In genomic region chr5:66809016-66809570, GRCm38 (mm10) we compare ENCODE assay signal across 24 mouse cellular contexts.
DNase-seq lines count a peak whose midpoint lies in the region; ATAC-seq and TF ChIP-seq lines count a peak whose summit lies in the region.
"Had no signal": no experiment of that assay in that cellular context is flagged by ENCODE, and none has a peak within 500 bp of the region (broad histone marks: within the 10 kb centered on the region; RNA-seq: fewer than 3 reads in every experiment).

No protein-coding gene starts in this region.

- no peak for TF ChIP-seq POLR2A in thymus, adult 2 months (IDR thresholded peaks at IDR 0.05; ENCODE audit: control insufficient read depth, extremely low read depth, insufficient read depth, low read length, poor library complexity)

- no peak for TF ChIP-seq CTCF in thymus, adult 2 months (IDR thresholded peaks at IDR 0.05; ENCODE audit: borderline replicate concordance, control insufficient read depth, extremely low read depth, insufficient read depth, low read length, poor library complexity)

- peak; percentile 34 for ATAC-seq in forebrain, embryonic 15.5 days (replicated peaks)
- ATAC-seq in forebrain, embryonic 12.5 days (ENCODE audit: low FRiP score) = no peak
- ATAC-seq: activated CD4-positive, CD25-positive, alpha-beta regulatory T cell, adult 4 months; intestine, embryonic 16.5 days; liver, embryonic 12.5 days; midbrain, embryonic 16.5 days had no signal

- no peaks in the 10 kb centered on the region for H3K9me3 ChIP-seq in forebrain, embryonic 15.5 days
- no peaks in the 10 kb centered on the region for H3K9me3 ChIP-seq in forebrain, embryonic 12.5 days
- H3K9me3 ChIP-seq: hindbrain, embryonic 15.5 days; liver, embryonic 12.5 days had no signal

- H3K4me1 ChIP-seq in forebrain, embryonic 15.5 days = peaks cover 25% of the 10 kb centered on the region
- H3K4me1 ChIP-seq in forebrain, embryonic 12.5 days = peaks cover 20% of the 10 kb centered on the region
- H3K4me1 ChIP-seq in thymus, adult 2 months (replicated peaks; ENCODE audit: control insufficient read depth, insufficient read depth, low read length) = no peaks in the 10 kb centered on the region
- H3K4me1 ChIP-seq: kidney, embryonic 15.5 days; liver, embryonic 12.5 days; megakaryocyte, embryonic 14.5 days had no signal

- H3K36me3 ChIP-seq in forebrain, embryonic 15.5 days = no peaks in the 10 kb centered on the region
- H3K36me3 ChIP-seq in forebrain, embryonic 12.5 days (replicated peaks) = no peaks in the 10 kb centered on the region
- no peaks in the 10 kb centered on the region for H3K36me3 ChIP-seq in thymus, adult 2 months (ENCODE audit: control insufficient read depth, insufficient read depth, low read length)
- H3K36me3 ChIP-seq: G1E; hindbrain, embryonic 15.5 days; kidney, embryonic 15.5 days; liver, embryonic 12.5 days had no signal

- WGBS in forebrain, embryonic 15.5 days = 59% methylated on average over 9 of the region's 9 CpGs
- 72% methylated on average over 9 of the region's 9 CpGs for WGBS in forebrain, embryonic 12.5 days
- 93% methylated on average over 9 of the region's 9 CpGs for WGBS in thymus, adult 2 months

- no peak overlapping the region for H3K4me2 ChIP-seq in forebrain, embryonic 15.5 days (replicated peaks)
- H3K4me2 ChIP-seq in forebrain, embryonic 12.5 days = no peak overlapping the region
- H3K4me2 ChIP-seq: heart, embryonic 11.5 days; hindbrain, embryonic 15.5 days; kidney, embryonic 15.5 days; liver, embryonic 12.5 days had no signal

- peak overlapping the region; percentile 74 for H3K27ac ChIP-seq in forebrain, embryonic 15.5 days (replicated peaks)
- no peak overlapping the region for H3K27ac ChIP-seq in forebrain, embryonic 12.5 days
- no peak overlapping the region for H3K27ac ChIP-seq in thymus, adult 2 months (ENCODE audit: control insufficient read depth, insufficient read depth, low read length)
- H3K27ac ChIP-seq: hindbrain, embryonic 15.5 days; kidney, embryonic 15.5 days; left cerebral cortex, adult 2 months; liver, embryonic 12.5 days had no signal

- DNase-seq in heart, adult 8-10 months (ENCODE audit: low spot score) = peak; percentile 27
- no peak for DNase-seq in heart, postnatal 10 days
- peak; percentile 50 for DNase-seq in brain, adult 2 months (ENCODE audit: low read depth, low spot score)
- peak; percentile 31 for DNase-seq in retina, embryonic 14.5 days (ENCODE audit: low spot score)
- no peak for DNase-seq in thymus, adult 2 months
- DNase-seq: adrenal gland, postnatal 10 days; cerebellum, postnatal 10 days; gastrocnemius, postnatal 10 days; heart, postnatal 14 days; kidney, postnatal 4 days; lung, adult 2 months; thymus, postnatal 25 days had no signal

- no peaks in the 10 kb centered on the region for H3K27me3 ChIP-seq in forebrain, embryonic 15.5 days
- no peaks in the 10 kb centered on the region for H3K27me3 ChIP-seq in forebrain, embryonic 12.5 days
- H3K27me3 ChIP-seq in thymus, adult 2 months (ENCODE audit: control insufficient read depth, insufficient read depth, low read length) = no peaks in the 10 kb centered on the region
- H3K27me3 ChIP-seq: hindbrain, embryonic 15.5 days; kidney, embryonic 15.5 days; liver, embryonic 12.5 days; megakaryocyte, embryonic 14.5 days had no signal

- H3K9ac ChIP-seq in forebrain, embryonic 15.5 days (replicated peaks) = no peak overlapping the region
- no peak overlapping the region for H3K9ac ChIP-seq in forebrain, embryonic 12.5 days
- H3K9ac ChIP-seq: hindbrain, embryonic 15.5 days; kidney, embryonic 15.5 days; liver, embryonic 12.5 days had no signal

- intact Hi-C loops in heart, postnatal 10 days (cut with DNase I) = no loop called here

- no peak overlapping the region for H3K4me3 ChIP-seq in forebrain, embryonic 15.5 days
- H3K4me3 ChIP-seq in forebrain, embryonic 12.5 days (replicated peaks) = no peak overlapping the region
- no peak overlapping the region for H3K4me3 ChIP-seq in thymus, adult 2 months (ENCODE audit: control insufficient read depth, insufficient read depth, low read length)
- H3K4me3 ChIP-seq: hindbrain, embryonic 15.5 days; kidney, embryonic 15.5 days; left cerebral cortex, adult 2 months; liver, embryonic 12.5 days; megakaryocyte, embryonic 14.5 days had no signal

Comparison
In these comparisons a context has a peak if more than half of its experiments do, and no peak if none do; other contexts are left out.
1. DNase-seq: peak in heart, adult 8-10 months (single experiment), brain, adult 2 months (single experiment) and retina, embryonic 14.5 days (single experiment); none in heart, postnatal 10 days (0 of 2) and thymus, adult 2 months (single experiment).